Comparison of ENCODE assay signal across 8 mouse cellular contexts in genomic region chr8:48152062-48152738, GRCm38 (mm10). TPM values are rescaled to one million over a fixed set of nuclear protein-coding genes. Genes with fewer than 3 reads are reported as not detected.
DNase-seq lines count a peak whose midpoint lies in the region; ATAC-seq lines count a peak whose summit lies in the region.

No protein-coding gene starts in this region.

- peaks cover 5% of the 10 kb centered on the region for H3K9me3 ChIP-seq in kidney, embryonic 15.5 days (replicated peaks)
- H3K9me3 ChIP-seq in embryonic facial prominence, embryonic 12.5 days = peaks cover 9% of the 10 kb centered on the region; the same call in 1 of the 2 replicates
- H3K9me3 ChIP-seq in heart, embryonic 13.5 days = peaks cover 17% of the 10 kb centered on the region
- H3K9me3 ChIP-seq in limb, embryonic 13.5 days = peaks cover 24% of the 10 kb centered on the region

- peaks cover 4% of the 10 kb centered on the region for H3K27me3 ChIP-seq in kidney, embryonic 15.5 days
- 0 out of 2 replicates have a peak, but pooled peaks cover 2% of the 10 kb centered on the region for H3K27me3 ChIP-seq in embryonic facial prominence, embryonic 12.5 days
- H3K27me3 ChIP-seq in heart, embryonic 13.5 days (replicated peaks) = no peaks in the 10 kb centered on the region
- H3K27me3 ChIP-seq in limb, embryonic 13.5 days = peaks cover 15% of the 10 kb centered on the region; the same call in 1 of the 2 replicates

- no peak overlapping the region for H3K4me3 ChIP-seq in kidney, embryonic 15.5 days (replicated peaks)
- no peak overlapping the region for H3K4me3 ChIP-seq in embryonic facial prominence, embryonic 12.5 days
- no peak overlapping the region for H3K4me3 ChIP-seq in heart, embryonic 13.5 days
- H3K4me3 ChIP-seq in limb, embryonic 13.5 days = no peak overlapping the region

- H3K9ac ChIP-seq in kidney, embryonic 15.5 days = no peak overlapping the region
- H3K9ac ChIP-seq in embryonic facial prominence, embryonic 12.5 days = no peak overlapping the region
- H3K9ac ChIP-seq in heart, embryonic 13.5 days = no peak overlapping the region
- H3K9ac ChIP-seq in limb, embryonic 13.5 days = peak overlapping the region; percentile 35; the same call in 1 of the 2 replicates

- peaks cover 3% of the 10 kb centered on the region; the same call in 1 of the 2 replicates for H3K36me3 ChIP-seq in kidney, embryonic 15.5 days
- no peaks in the 10 kb centered on the region for H3K36me3 ChIP-seq in embryonic facial prominence, embryonic 12.5 days
- H3K36me3 ChIP-seq in heart, embryonic 13.5 days = no peaks in the 10 kb centered on the region
- H3K36me3 ChIP-seq in limb, embryonic 13.5 days = peaks cover 4% of the 10 kb centered on the region; the same call in 1 of the 2 replicates

- DNase-seq in kidney, adult 18-20 months = no peak
- DNase-seq in retina, embryonic 14.5 days (ENCODE audit: low spot score) = peak; percentile 59
- no peak for DNase-seq in spleen, adult 12 weeks (ENCODE audit: low spot score)
- no peak for DNase-seq in thymus, postnatal 14 days

- no peak overlapping the region for H3K27ac ChIP-seq in kidney, embryonic 15.5 days
- no peak overlapping the region for H3K27ac ChIP-seq in embryonic facial prominence, embryonic 12.5 days
- H3K27ac ChIP-seq in heart, embryonic 13.5 days (replicated peaks) = no peak overlapping the region
- H3K27ac ChIP-seq in limb, embryonic 13.5 days = no peak overlapping the region

- peak; percentile 67 for ATAC-seq in kidney, embryonic 15.5 days (replicated peaks; ENCODE audit: low FRiP score)
- peak; percentile 84 for ATAC-seq in embryonic facial prominence, embryonic 12.5 days (ENCODE audit: insufficient number of reproducible peaks, insufficient read depth, low FRiP score, low TSS enrichment)
- ATAC-seq in heart, embryonic 13.5 days (ENCODE audit: extremely low read depth, insufficient number of reproducible peaks, low FRiP score, low TSS enrichment) = peak; percentile 54; the same call in 1 of the 2 replicates
- peak; percentile 71 for ATAC-seq in limb, embryonic 13.5 days (ENCODE audit: low FRiP score, low read depth)

- peak overlapping the region; percentile 28 for H3K4me2 ChIP-seq in kidney, embryonic 15.5 days
- no peak overlapping the region for H3K4me2 ChIP-seq in embryonic facial prominence, embryonic 12.5 days (replicated peaks)
- peak overlapping the region; percentile 44 for H3K4me2 ChIP-seq in heart, embryonic 13.5 days
- H3K4me2 ChIP-seq in limb, embryonic 13.5 days (replicated peaks) = peak overlapping the region; percentile 44

- WGBS in kidney, embryonic 15.5 days = 39% methylated on average over 19 of the region's 19 CpGs
- WGBS in embryonic facial prominence, embryonic 12.5 days = 33% methylated on average over 19 of the region's 19 CpGs
- WGBS in heart, embryonic 13.5 days = 39% methylated on average over 19 of the region's 19 CpGs
- 27% methylated on average over 19 of the region's 19 CpGs for WGBS in limb, embryonic 13.5 days

- H3K4me1 ChIP-seq in kidney, embryonic 15.5 days = peaks cover 21% of the 10 kb centered on the region
- peaks cover 20% of the 10 kb centered on the region; the same call in 1 of the 2 replicates for H3K4me1 ChIP-seq in embryonic facial prominence, embryonic 12.5 days
- peaks cover 21% of the 10 kb centered on the region for H3K4me1 ChIP-seq in heart, embryonic 13.5 days
- H3K4me1 ChIP-seq in limb, embryonic 13.5 days = peaks cover 22% of the 10 kb centered on the region

RNA-seq across cellular contexts. Expression of gene Dctd, which starts 53.3 kb away (rescaled TPM):
- polyA plus RNA-seq in kidney, embryonic 15.5 days (2015; fragmentation: Nextera tagmentation; extraction: Ambion mirVana) = 36.7 and 36.8 TPM in 2 replicates
- 35.8 and 37.0 TPM in 2 replicates for polyA plus RNA-seq in embryonic facial prominence, embryonic 12.5 days (2016; fragmentation: Nextera tagmentation; extraction: Ambion mirVana)
- polyA plus RNA-seq in heart, embryonic 13.5 days (2015; fragmentation: Nextera tagmentation; extraction: Ambion mirVana) = 27.2 and 32.7 TPM in 2 replicates
- 34.5 and 38.3 TPM in 2 replicates for polyA plus RNA-seq in limb, embryonic 13.5 days (2015; fragmentation: Nextera tagmentation; extraction: Ambion mirVana)
